Mouse (Mus musculus) urinary bladder, adult 18-20 months (tissue): Measurements from ENCODE around the gene Aoc3.
"Not testable (repeated sequence)": the region's sequence is repeated elsewhere in the genome, so short reads cannot be mapped to it uniquely, and the experiment has no call there.

Experiments used
- DNase-seq, 2 experiments: peaks; one replicate each; pipeline ENCODE4 v3.0.0; 2022; ENCODE audit warnings: low spot score in 2 of 2, mixed read lengths in 2 of 2

Aoc3 gene

DNA sequence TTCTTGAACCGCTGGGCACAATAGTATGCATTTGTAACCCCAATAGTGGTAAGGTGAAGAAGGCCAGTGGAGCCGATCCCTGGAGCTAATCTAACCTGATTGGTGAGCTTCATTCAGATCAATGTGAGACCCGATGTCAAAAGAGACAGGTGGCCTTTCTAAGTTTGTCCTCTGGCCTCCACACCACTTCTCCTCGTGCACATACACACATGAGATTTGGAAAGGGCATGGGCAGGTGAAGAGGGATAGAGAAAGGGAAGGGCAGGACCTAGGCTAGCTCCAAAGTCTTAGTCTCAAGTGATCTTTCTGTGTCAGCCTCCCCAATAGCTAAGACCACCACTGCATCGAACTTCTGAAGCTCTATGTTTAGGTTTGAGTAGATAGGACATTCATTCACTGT is 39.7 kb downstream of the Aoc3 start:
- DNase-seq, result no peak

- DNase-seq, result no peak
Observed at GRCm38 (mm10) chr11:101374421-101374938, 44.1 kb downstream of the Aoc3 start.

DNA sequence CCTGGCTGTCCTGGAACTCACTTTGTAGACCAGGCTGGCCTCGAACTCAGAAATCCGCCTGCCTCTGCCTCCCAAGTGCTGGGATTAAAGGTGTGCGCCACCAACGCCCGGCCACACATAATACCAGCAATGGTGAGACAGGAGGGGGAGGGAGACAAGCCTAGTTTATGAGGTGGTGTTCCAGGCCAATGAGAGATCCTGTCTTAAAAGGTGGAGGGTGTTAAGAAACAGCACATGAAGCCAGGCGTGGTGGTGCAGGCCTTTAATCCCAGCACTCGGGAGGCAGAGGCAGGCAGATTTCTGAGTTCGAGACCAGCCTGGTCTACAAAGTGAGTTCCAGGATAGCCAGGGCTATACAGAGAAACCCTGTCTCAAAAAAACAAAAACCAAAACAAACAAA is 47.8 kb downstream of the Aoc3 start:
- not testable (repeated sequence) for DNase-seq

DNA sequence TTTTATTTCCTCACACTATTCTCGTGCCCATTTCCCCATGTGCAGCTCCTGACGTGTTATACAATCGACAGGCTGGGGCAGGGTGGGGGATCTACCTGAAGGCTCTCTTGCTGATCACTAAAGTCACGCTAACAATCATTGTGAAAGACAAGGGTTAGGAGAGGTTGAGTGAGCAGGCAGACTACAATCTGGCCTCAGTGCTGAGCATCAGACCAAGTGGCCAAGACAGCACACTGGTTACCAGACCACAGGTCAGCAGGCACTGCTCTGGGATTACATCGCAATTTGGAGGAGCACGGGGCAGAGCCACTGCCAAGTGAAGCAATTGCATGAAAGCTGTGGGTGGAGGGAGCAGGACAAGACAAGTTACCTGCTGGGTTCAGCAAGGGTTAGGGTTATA is 48.5 kb downstream of the Aoc3 start:
- DNase-seq, result no peak

DNA sequence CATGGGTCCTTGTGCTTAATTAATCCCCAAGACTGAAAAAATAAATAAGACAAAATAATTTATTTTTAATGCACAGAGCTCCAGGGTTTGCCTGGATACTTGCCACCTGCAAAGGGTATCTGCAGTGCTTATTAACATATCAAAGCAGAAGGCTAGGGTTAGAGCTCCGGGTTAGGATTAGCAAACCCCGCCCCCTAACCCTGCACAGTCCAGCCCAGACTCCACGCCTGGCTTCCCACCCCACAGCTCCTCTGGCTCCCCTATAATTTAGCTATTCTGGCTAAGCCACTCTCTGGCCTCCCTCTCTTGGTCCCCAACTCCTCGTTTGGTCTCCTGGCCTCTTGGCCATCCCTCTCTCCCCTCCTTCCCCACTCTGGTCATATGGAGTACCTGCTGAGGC is 51.4 kb downstream of the Aoc3 start:
- DNase-seq, result no peak
